Comparison of ENCODE assay signal across 10 mouse cellular contexts in the genomic region with DNA sequence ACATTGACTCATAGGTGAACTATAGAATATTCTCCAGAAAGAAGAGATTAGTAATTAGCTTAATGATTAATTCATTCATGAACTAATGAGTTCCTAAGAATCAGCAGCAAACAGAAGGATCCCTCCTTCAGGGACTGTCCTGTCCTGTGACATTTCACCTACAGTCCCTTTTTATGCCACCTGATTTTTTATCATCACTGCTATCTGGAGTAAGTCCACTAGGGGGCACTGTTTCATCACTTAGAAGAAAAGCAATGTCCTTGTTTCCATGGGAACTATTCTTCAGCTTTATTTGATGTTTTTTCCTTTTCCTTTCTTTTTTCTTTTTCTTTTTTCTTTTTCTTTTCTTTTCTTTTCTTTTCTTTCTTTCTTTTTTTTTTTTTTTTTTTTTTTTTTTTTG.
A peak's percentile ranks its signal among the peaks of the same experiment; 100 is the strongest.
DNase-seq lines count a peak whose midpoint lies in the region; ATAC-seq and TF ChIP-seq lines count a peak whose summit lies in the region.
"Had no signal": no experiment of that assay in that cellular context is flagged by ENCODE, and none has a peak within 500 bp of the region (broad histone marks: within the 10 kb centered on the region; RNA-seq: fewer than 3 reads in every experiment).

No protein-coding gene starts in this region.

- no peak for ATAC-seq in liver, embryonic 12.5 days
- ATAC-seq in Patski = peak; percentile 47

- in situ Hi-C loops in Patski (cut with MboI; ENCODE audit: low pct_unique_long_range_greater_than_20kb) = no loop called here

- H3K36me3 ChIP-seq in liver, embryonic 12.5 days = no peaks in the 10 kb centered on the region
- H3K36me3 ChIP-seq: heart, embryonic 15.5 days; neural tube, embryonic 12.5 days had no signal

- 0 out of 2 replicates have a peak, but pooled peaks cover 3% of the 10 kb centered on the region for H3K27me3 ChIP-seq in liver, embryonic 12.5 days (replicated peaks)
- no peaks in the 10 kb centered on the region for H3K27me3 ChIP-seq in Patski
- H3K27me3 ChIP-seq: heart, embryonic 15.5 days; neural tube, embryonic 12.5 days had no signal

- no peak overlapping the region for H3K27ac ChIP-seq in liver, embryonic 12.5 days
- H3K27ac ChIP-seq: heart, embryonic 15.5 days; neural tube, embryonic 12.5 days had no signal

- TF ChIP-seq CTCF in Patski (IDR thresholded peaks at IDR 0.05) = peak; percentile 82

- POLR2A ChIA-PET in Patski (lab: Charles Lee) = interaction anchor here (0.6 to 0.9 kb wide), 2 partner anchors 132 to 487 kb away, joined by 3 read pairs; no protein-coding TSS in a partner anchor

- no peak overlapping the region for H3K4me3 ChIP-seq in liver, embryonic 12.5 days
- H3K4me3 ChIP-seq: heart, embryonic 15.5 days; neural tube, embryonic 12.5 days had no signal

- H3K9ac ChIP-seq in liver, embryonic 12.5 days = no peak overlapping the region
- H3K9ac ChIP-seq: heart, embryonic 15.5 days; neural tube, embryonic 12.5 days had no signal

- H3K4me1 ChIP-seq in liver, embryonic 12.5 days = no peaks in the 10 kb centered on the region
- H3K4me1 ChIP-seq: heart, embryonic 15.5 days; neural tube, embryonic 12.5 days had no signal

- DNase-seq in adrenal gland, postnatal 10 days = peak; percentile 67
- DNase-seq in adrenal gland, postnatal 25 days = no peak
- DNase-seq in liver = peak; percentile 15
- DNase-seq in Patski (ENCODE audit: low read depth, low spot score) = no peak
- peak; percentile 72 for DNase-seq in embryo, embryonic 11 days
- DNase-seq in kidney, postnatal 4 days = peak; percentile 3 to 18
- DNase-seq in retina, adult 2 months (ENCODE audit: low read depth, low spot score) = peak; percentile 48

- no peaks in the 10 kb centered on the region for H3K9me3 ChIP-seq in liver, embryonic 12.5 days (replicated peaks)
- H3K9me3 ChIP-seq: heart, embryonic 15.5 days; neural tube, embryonic 12.5 days had no signal

- CTCF ChIA-PET in Patski (lab: Charles Lee) = interaction anchor here (0.6 to 3.4 kb wide), 40 partner anchors 9 to 244 kb away, joined by 3 to 33 read pairs (median 5); partner anchors contain the start of gene Ank2

- no peak overlapping the region for H3K4me2 ChIP-seq in liver, embryonic 12.5 days
- H3K4me2 ChIP-seq: heart, embryonic 15.5 days; neural tube, embryonic 12.5 days had no signal

Comparison
In these comparisons a context has a peak if more than half of its experiments do, and no peak if none do; other contexts are left out.
1. DNase-seq: peak in adrenal gland, postnatal 10 days (single experiment), liver (single experiment), embryo, embryonic 11 days (single experiment), kidney, postnatal 4 days (2 of 2) and retina, adult 2 months (single experiment); none in adrenal gland, postnatal 25 days (single experiment) and Patski (single experiment).